Mouse (Mus musculus): ENCODE measurements around the gene Bnc2. TPM values are rescaled to one million over a fixed set of nuclear protein-coding genes. Genes with fewer than 3 reads are reported as not detected.

The Bnc2 gene
- polyA plus RNA-seq, 1 experiment from 2014 or later = 4.3 TPM

GRCm38 (mm10) chr4:84317421-84317820 lies 357.7 kb downstream of the Bnc2 start:
- WGBS = 87% methylated on average over 3 of the region's 3 CpGs
- Histone ChIP-seq H3K27me3 (ENCODE audit: low read depth, poor library complexity, severe bottlenecking) (no peaks in the 10 kb centered on the region), H3K4me3 (no peak overlapping the region), H3K4me1 (no peaks in the 10 kb centered on the region), H3K36me3 (no peaks in the 10 kb centered on the region), H3K9me3 (replicated peaks) (no peaks in the 10 kb centered on the region), H3K27ac (replicated peaks) (no peak overlapping the region)
- DNase-seq (ENCODE audit: low spot score) = no peak

GRCm38 (mm10) chr4:84311371-84311770 lies 363.7 kb downstream of the Bnc2 start:
- Histone ChIP-seq H3K27ac (replicated peaks) (no peak overlapping the region), H3K9me3 (replicated peaks) (no peaks in the 10 kb centered on the region), H3K36me3 (no peaks in the 10 kb centered on the region), H3K4me1 (no peaks in the 10 kb centered on the region), H3K4me3 (no peak overlapping the region), H3K27me3 (ENCODE audit: low read depth, poor library complexity, severe bottlenecking) (no peaks in the 10 kb centered on the region)
- WGBS = 78% methylated on average over 2 of the region's 2 CpGs
- no peak for DNase-seq (ENCODE audit: low spot score)

- Histone ChIP-seq H3K27me3 (ENCODE audit: low read depth, poor library complexity, severe bottlenecking) (no peaks in the 10 kb centered on the region), H3K36me3 (no peaks in the 10 kb centered on the region), H3K4me1 (no peaks in the 10 kb centered on the region), H3K4me3 (no peak overlapping the region), H3K27ac (replicated peaks) (no peak overlapping the region), H3K9me3 (replicated peaks) (no peaks in the 10 kb centered on the region)
- WGBS = 87% methylated on average over 3 of the region's 3 CpGs
- DNase-seq (ENCODE audit: low spot score) = no peak
Observed at GRCm38 (mm10) chr4:84310851-84311250, 364.2 kb downstream of the Bnc2 start.

GRCm38 (mm10) chr4:84308226-84308862 lies 366.7 kb downstream of the Bnc2 start:
- Histone ChIP-seq H3K9me3 (replicated peaks) (no peaks in the 10 kb centered on the region), H3K27ac (replicated peaks) (no peak overlapping the region), H3K4me3 (no peak overlapping the region), H3K27me3 (ENCODE audit: low read depth, poor library complexity, severe bottlenecking) (no peaks in the 10 kb centered on the region), H3K4me1 (no peaks in the 10 kb centered on the region), H3K36me3 (no peaks in the 10 kb centered on the region)
- WGBS = 64% methylated on average over 4 of the region's 4 CpGs
- DNase-seq (ENCODE audit: low spot score) = no peak

GRCm38 (mm10) chr4:84306928-84307606 lies 368.0 kb downstream of the Bnc2 start:
- Histone ChIP-seq H3K27ac (replicated peaks) (no peak overlapping the region), H3K9me3 (replicated peaks) (no peaks in the 10 kb centered on the region), H3K4me1 (no peaks in the 10 kb centered on the region), H3K4me3 (no peak overlapping the region), H3K27me3 (ENCODE audit: low read depth, poor library complexity, severe bottlenecking) (no peaks in the 10 kb centered on the region), H3K36me3 (no peaks in the 10 kb centered on the region)
- no peak for DNase-seq (ENCODE audit: low spot score)
- 90% methylated on average over 9 of the region's 9 CpGs for WGBS

- H3K4me3 ChIP-seq = no peak overlapping the region
- H3K9me3 ChIP-seq (replicated peaks) = peaks cover 12% of the 10 kb centered on the region; the same call in 1 of the 2 replicates
- 69% methylated on average over 3 of the region's 3 CpGs for WGBS
- no peaks in the 10 kb centered on the region for H3K36me3 ChIP-seq
- no peaks in the 10 kb centered on the region for H3K27me3 ChIP-seq (ENCODE audit: low read depth, poor library complexity, severe bottlenecking)
- no peak for DNase-seq (ENCODE audit: low spot score)
- H3K4me1 ChIP-seq = no peaks in the 10 kb centered on the region
- H3K27ac ChIP-seq (replicated peaks) = no peak overlapping the region
Observed at GRCm38 (mm10) chr4:84302949-84303348, 372.1 kb downstream of the Bnc2 start.

- H3K27ac ChIP-seq (replicated peaks) = no peak overlapping the region
- WGBS = 83% methylated on average over 5 of the region's 5 CpGs
- no peak overlapping the region for H3K4me3 ChIP-seq
- H3K36me3 ChIP-seq = no peaks in the 10 kb centered on the region
- no peak for DNase-seq (ENCODE audit: low spot score)
- peaks cover 11% of the 10 kb centered on the region for H3K4me1 ChIP-seq
- peaks cover 100% of the 10 kb centered on the region for H3K27me3 ChIP-seq (ENCODE audit: low read depth, poor library complexity, severe bottlenecking)
- H3K9me3 ChIP-seq (replicated peaks) = no peaks in the 10 kb centered on the region
Observed at GRCm38 (mm10) chr4:84285153-84285552, 389.9 kb downstream of the Bnc2 start.

- Histone ChIP-seq H3K4me3 (no peak overlapping the region), H3K36me3 (no peaks in the 10 kb centered on the region), H3K4me1 (peaks cover 16% of the 10 kb centered on the region), H3K27me3 (ENCODE audit: low read depth, poor library complexity, severe bottlenecking) (peaks cover 100% of the 10 kb centered on the region), H3K9me3 (replicated peaks) (no peaks in the 10 kb centered on the region), H3K27ac (replicated peaks) (no peak overlapping the region)
- DNase-seq (ENCODE audit: low spot score) = no peak
- 83% methylated on average over 2 of the region's 2 CpGs for WGBS
Observed at GRCm38 (mm10) chr4:84282651-84283050, 392.4 kb downstream of the Bnc2 start.

- Histone ChIP-seq H3K36me3 (no peaks in the 10 kb centered on the region), H3K4me3 (no peak overlapping the region), H3K27ac (replicated peaks) (no peak overlapping the region), H3K27me3 (ENCODE audit: low read depth, poor library complexity, severe bottlenecking) (peaks cover 91% of the 10 kb centered on the region), H3K4me1 (peaks cover 11% of the 10 kb centered on the region), H3K9me3 (replicated peaks) (no peaks in the 10 kb centered on the region)
- DNase-seq (ENCODE audit: low spot score) = no peak
- WGBS = 88% methylated on average over 6 of the region's 6 CpGs
Observed at GRCm38 (mm10) chr4:84278156-84278555, 396.9 kb downstream of the Bnc2 start.

- no peak overlapping the region for H3K4me3 ChIP-seq
- WGBS = 89% methylated on average over 14 of the region's 14 CpGs
- no peaks in the 10 kb centered on the region for H3K36me3 ChIP-seq
- no peak for DNase-seq (ENCODE audit: low spot score)
- H3K4me1 ChIP-seq = peaks cover 11% of the 10 kb centered on the region
- H3K27me3 ChIP-seq (ENCODE audit: low read depth, poor library complexity, severe bottlenecking) = peaks cover 91% of the 10 kb centered on the region
- H3K27ac ChIP-seq (replicated peaks) = no peak overlapping the region
- no peaks in the 10 kb centered on the region for H3K9me3 ChIP-seq (replicated peaks)
Observed at GRCm38 (mm10) chr4:84276081-84276480, 399.0 kb downstream of the Bnc2 start.

- Histone ChIP-seq H3K4me1 (peaks cover 11% of the 10 kb centered on the region), H3K36me3 (no peaks in the 10 kb centered on the region), H3K27me3 (ENCODE audit: low read depth, poor library complexity, severe bottlenecking) (peaks cover 91% of the 10 kb centered on the region), H3K27ac (replicated peaks) (no peak overlapping the region), H3K9me3 (replicated peaks) (0 out of 2 replicates have a peak, but pooled peaks cover 2% of the 10 kb centered on the region), H3K4me3 (no peak overlapping the region)
- WGBS = 58% methylated on average over 3 of the region's 3 CpGs
- DNase-seq (ENCODE audit: low spot score) = no peak
Observed at GRCm38 (mm10) chr4:84274158-84274557, 400.9 kb downstream of the Bnc2 start.

- Histone ChIP-seq H3K4me3 (no peak overlapping the region), H3K27ac (replicated peaks) (no peak overlapping the region), H3K27me3 (ENCODE audit: low read depth, poor library complexity, severe bottlenecking) (peaks cover 91% of the 10 kb centered on the region), H3K4me1 (peaks cover 6% of the 10 kb centered on the region), H3K9me3 (replicated peaks) (0 out of 2 replicates have a peak, but pooled peaks cover 2% of the 10 kb centered on the region), H3K36me3 (no peaks in the 10 kb centered on the region)
- WGBS = 89% methylated on average over 2 of the region's 2 CpGs
- no peak for DNase-seq (ENCODE audit: low spot score)
Observed at GRCm38 (mm10) chr4:84272867-84273266, 402.2 kb downstream of the Bnc2 start.

- no peaks in the 10 kb centered on the region for H3K36me3 ChIP-seq
- H3K4me1 ChIP-seq = peaks cover 23% of the 10 kb centered on the region
- 0 out of 2 replicates have a peak, but pooled peaks cover 2% of the 10 kb centered on the region for H3K9me3 ChIP-seq (replicated peaks)
- H3K27ac ChIP-seq (replicated peaks) = no peak overlapping the region
- no peak overlapping the region for H3K4me3 ChIP-seq
- 92% methylated on average over 6 of the region's 6 CpGs for WGBS
- no peak for DNase-seq (ENCODE audit: low spot score)
- peaks cover 95% of the 10 kb centered on the region for H3K27me3 ChIP-seq (ENCODE audit: low read depth, poor library complexity, severe bottlenecking)
Observed at GRCm38 (mm10) chr4:84269845-84270244, 405.2 kb downstream of the Bnc2 start.
